Mouse (Mus musculus): ENCODE measurements around the gene Ogfod1.

The Ogfod1 gene

GRCm38 (mm10) chr8:94076461-94077192 is 39.6 kb downstream of the Ogfod1 start:
- no peak for DNase-seq

DNA sequence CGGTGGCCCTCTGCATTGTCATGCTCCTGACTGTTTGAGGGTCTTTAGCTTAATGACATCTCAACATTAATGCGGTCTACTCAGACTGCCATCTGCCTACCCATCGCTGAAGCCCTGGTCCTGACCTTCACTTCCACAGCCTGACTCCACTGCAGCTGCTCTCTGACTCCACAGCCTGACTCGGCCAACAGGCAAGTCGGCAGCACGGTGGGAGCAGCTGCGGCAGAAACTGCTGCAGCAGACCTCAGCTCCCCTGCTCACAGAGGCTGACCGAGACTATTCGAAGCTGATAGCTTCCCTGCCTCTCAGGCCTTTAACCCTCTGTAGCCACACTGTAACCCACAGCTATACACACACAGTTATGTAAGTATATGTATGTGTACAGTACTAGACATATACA is 51.0 kb downstream of the Ogfod1 start:
- DNase-seq, result no peak

GRCm38 (mm10) chr8:94089715-94090114 is 52.7 kb downstream of the Ogfod1 start:
- no peak for DNase-seq

GRCm38 (mm10) chr8:94092848-94093247 is 55.9 kb downstream of the Ogfod1 start:
- no peak for DNase-seq

- no peak for DNase-seq
These were observed 57.3 kb downstream of the Ogfod1 start for GRCm38 (mm10) chr8:94094281-94094680.

- DNase-seq, result peak; percentile 100
These were observed 61.3 kb downstream of the Ogfod1 start, which contains the start of gene Bbs2 for GRCm38 (mm10) chr8:94098081-94098974. Bbs2 (minus strand) TSS chr8:94098928.

DNA sequence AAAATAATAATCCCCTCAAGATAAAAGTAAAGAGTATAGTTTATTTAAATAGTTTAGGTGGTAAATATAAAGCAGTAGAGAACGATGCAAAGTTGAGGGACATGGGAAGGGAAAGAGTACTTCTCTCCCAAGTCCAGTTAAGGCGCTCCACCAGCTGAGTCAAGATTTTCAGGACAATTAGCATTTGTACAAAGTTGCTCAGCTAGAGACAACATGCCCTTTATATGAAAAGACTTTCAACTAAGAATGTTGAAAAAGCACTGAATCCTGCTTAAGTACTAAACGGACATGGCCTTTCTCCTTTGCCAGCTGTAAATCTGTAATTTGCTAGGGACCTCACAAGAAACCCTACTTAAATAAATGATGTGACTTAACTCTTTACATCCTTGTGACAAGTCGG is 62.0 kb downstream of the Ogfod1 start:
- DNase-seq, result no peak

DNA sequence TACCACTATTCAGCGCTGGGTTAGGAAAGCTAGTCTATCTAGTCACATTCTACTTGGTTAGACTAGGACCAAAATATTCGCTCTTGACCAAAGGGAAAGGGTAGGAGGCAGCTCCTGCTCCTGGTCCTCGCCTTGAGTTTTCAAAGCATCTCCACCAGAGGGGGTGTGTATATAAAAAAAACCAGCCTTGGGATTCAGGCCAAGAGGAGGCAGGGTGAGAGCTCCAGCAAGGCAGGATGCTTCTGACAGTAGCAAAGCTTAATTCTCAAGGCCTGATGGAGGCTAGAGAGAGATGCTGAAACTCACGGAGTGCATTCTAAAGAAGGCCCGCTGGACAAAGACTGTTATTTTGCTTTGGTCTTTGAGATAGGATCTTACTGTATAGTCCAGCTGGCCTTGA is 67.1 kb downstream of the Ogfod1 start:
- DNase-seq, result no peak

DNA sequence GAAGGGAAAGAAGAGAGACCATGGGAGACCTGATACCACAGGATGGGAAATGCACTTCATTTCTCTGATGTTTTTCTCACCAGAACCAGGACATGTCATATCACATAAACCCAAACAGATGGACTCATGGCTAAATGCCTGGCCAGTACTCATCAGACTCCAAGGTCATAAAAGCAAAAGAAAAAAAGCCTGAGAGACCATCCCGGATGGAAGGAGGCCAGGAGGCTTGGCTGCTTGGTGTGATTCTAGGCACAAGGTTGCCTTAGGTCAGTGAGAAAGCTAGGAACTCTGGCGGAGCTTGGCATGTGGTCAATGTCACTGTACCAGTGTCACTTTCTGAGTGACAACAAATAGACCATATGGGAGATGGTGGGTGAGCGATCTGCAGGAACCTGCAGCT is 70.9 kb downstream of the Ogfod1 start:
- peak; percentile 9 to 22 for DNase-seq

GRCm38 (mm10) chr8:94109396-94109795 is 72.4 kb downstream of the Ogfod1 start:
- DNase-seq, result no peak

DNA sequence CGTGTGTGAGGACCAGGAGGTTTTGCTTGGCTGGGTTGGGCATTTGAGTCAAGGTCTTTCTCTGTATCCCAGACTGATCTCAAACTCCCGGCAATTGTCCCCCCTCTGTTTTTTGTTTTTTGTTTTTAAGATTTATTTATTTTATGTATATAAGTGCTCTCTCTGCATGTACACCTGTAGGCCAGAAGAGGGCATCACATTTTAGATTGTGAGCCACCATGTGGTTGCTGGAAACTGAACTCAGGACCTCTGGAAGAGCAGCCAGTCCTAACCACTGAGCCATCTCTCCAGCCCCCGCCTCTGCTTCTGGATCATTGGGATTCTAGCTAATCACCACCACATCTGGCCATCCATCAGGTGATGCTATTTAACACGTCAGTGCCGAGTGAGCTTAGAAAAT is 72.8 kb downstream of the Ogfod1 start:
- DNase-seq, result no peak

DNA sequence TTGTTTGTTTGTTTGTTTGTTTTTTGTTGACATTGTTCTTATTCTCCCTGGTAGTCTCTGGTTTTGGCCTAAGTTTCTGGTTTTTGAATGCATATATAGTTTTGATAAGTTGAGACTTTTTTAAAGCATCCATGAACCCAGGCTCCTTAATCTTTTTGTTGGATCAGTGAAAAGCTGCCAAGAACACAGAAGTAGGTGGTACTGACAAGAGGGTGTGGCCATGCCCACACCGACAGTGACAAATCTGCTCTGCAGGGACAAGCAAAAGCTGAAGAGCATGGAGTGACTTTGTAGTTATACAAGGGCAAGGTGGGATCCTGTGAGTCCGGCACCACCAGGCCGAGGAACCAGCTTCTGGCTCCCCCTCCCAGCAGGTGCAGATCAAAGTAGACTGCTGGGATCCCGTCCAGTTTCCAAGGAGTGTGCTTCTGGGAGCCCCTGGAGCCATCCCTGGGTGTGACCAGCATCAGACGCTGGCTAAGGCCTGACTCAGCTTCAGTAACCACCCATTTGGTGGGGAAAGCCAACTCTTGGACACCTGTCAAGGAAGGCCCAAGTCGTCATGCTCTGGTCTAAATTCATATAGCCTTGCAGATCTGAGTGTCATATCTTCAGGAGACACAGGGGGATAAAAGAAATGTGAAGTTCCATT is 73.7 kb downstream of the Ogfod1 start:
- no peak for DNase-seq

DNA sequence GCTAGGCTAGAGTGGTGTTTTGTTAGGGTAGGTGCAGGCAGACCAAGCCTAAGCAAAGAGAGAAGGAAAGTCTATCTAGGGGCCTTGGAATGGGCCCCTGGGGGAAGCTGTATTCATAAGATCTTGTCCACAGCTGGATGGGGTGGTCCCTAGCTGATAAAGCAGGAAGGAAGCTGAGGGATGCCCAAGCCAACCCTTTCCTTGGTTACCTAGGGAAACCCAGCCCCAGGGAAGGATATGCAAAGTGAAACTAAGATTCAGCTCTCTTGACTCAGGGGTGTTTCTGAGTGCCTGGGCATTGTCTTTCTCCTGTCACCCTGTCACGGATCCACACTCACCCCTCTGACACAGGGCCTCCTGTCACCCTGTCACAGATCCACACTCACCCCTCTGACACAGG is 76.4 kb downstream of the Ogfod1 start:
- no peak for DNase-seq

DNA sequence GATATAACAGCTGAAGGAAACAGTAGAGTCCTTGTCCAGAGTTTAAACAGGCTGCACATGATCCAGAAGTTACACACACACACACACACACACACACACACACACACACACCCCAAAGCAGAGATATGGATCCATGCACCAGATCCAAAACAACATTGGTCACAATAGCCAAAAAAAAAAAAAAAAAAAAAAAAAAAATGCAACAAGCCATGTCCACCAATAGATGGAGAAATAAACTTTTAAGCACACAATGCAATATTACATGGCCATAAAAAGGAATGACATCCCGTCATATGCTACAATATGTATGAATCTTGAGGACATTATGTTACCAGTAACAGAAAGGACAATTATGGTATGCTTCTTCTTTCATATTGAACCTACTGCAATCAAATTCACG is 77.0 kb downstream of the Ogfod1 start:
- DNase-seq, result no peak

All from cerebellum, adult 18-20 months (tissue).